Mouse (Mus musculus): ENCODE data around the gene A630095E13Rik. TPM values are rescaled to one million over a fixed set of nuclear protein-coding genes. Genes with fewer than 3 reads are reported as not detected.
"Not testable (repeated sequence)": the region's sequence is repeated elsewhere in the genome, so short reads cannot be mapped to it uniquely, and the experiment has no call there.

The A630095E13Rik gene
- not detected in 2 replicates for polyA plus RNA-seq (2016; fragmentation: Nextera tagmentation; extraction: Ambion mirVana)

DNA sequence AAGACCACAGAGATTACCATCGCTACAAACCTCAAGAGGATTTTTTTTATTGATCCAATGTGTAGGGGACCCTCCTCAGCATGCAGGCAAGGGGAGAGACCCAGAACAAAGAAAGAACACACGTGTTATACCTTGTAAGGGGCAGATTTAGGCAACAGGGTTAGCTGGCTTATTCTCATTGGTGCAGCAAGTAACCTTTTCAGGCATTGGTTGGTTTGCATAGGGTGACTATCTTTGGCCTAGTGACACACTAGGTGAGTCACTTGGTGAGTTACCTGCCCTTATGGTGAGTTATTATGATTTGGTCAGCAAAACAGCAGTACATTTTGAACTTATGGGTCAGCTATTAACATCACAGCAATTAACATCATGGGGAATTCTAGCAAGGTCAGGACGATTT is at the start of gene A630095E13Rik:
Gene A630095E13Rik, minus strand, starts transcription at position 101 of the 400 bp plus-strand sequence.
- not testable (repeated sequence) for H3K27me3 ChIP-seq (replicated peaks); H3K4me1 ChIP-seq (replicated peaks); H3K36me3 ChIP-seq; H3K4me2 ChIP-seq; H3K4me3 ChIP-seq; H3K9ac ChIP-seq; H3K27ac ChIP-seq (ENCODE audit: poor library complexity, severe bottlenecking); ATAC-seq (ENCODE audit: insufficient number of reproducible peaks, low FRiP score)
- H3K9me3 ChIP-seq (replicated peaks): 0 out of 2 replicates have a peak, but pooled peaks cover 17% of the 10 kb centered on the region
- WGBS: 50% methylated on average over 3 of the region's 3 CpGs

DNA sequence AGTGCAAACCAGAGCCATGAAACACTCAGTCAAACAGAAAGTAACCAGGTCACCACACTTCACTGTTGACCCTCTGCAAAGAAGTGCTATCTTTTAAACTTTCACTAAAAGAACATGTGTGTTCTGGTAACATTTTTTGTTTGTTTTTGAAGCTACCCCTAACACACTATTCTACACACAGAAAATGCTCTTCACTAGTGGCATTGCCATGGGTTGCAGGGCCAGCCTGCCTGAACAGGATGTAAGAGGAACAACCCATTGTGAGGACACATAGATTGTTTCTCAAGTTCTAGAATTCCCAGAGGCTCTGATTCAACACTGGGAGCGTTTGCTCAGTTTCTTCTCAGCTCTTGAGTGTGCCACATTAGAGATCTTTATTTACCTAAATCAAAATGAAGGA is 49.7 kb upstream of the A630095E13Rik start, which contains the start of gene Acrv1:
Gene Acrv1, plus strand, starts transcription at position 301 of the 400 bp plus-strand sequence.
- Histone ChIP-seq H3K9me3 (replicated peaks) (no peaks in the 10 kb centered on the region), H3K27me3 (replicated peaks) (no peaks in the 10 kb centered on the region), H3K36me3 (no peaks in the 10 kb centered on the region), H3K4me2 (no peak within 1 kb of the TSS), H3K27ac (ENCODE audit: poor library complexity, severe bottlenecking) (no peak within 1 kb of the TSS), H3K4me1 (replicated peaks) (no peaks in the 10 kb centered on the region), H3K4me3 (no peak within 1 kb of the TSS), H3K9ac (no peak within 1 kb of the TSS)
- 69% methylated on average over 1 of the region's 1 CpGs for WGBS
- no peak for ATAC-seq (ENCODE audit: insufficient number of reproducible peaks, low FRiP score)

DNA sequence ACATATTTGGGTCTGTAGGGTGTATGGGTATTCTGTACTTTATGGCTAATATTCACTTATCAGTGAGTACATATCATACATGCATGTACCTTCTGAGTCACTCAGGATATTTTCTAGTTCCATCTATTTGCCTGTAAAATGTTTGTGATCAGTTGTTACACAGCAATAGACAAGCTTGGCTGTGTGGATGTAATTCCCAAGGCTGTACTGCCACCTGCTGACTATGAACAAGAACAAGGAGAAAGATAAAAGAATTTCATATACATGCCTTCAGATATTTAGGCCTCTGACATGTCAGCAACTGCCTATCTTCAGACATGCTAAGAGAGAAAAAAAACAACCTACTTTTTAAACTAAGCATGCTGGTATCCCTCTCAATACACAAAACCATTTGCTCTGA is 44.2 kb upstream of the A630095E13Rik start:
- Histone ChIP-seq H3K27me3 (replicated peaks) (no peaks in the 10 kb centered on the region), H3K36me3 (no peaks in the 10 kb centered on the region), H3K4me1 (replicated peaks) (no peaks in the 10 kb centered on the region), H3K4me2 (no peak overlapping the region), H3K4me3 (no peak overlapping the region), H3K9me3 (replicated peaks) (no peaks in the 10 kb centered on the region), H3K9ac (no peak overlapping the region), H3K27ac (ENCODE audit: poor library complexity, severe bottlenecking) (no peak overlapping the region)
- no peak for ATAC-seq (ENCODE audit: insufficient number of reproducible peaks, low FRiP score)

GRCm38 (mm10) chr9:36681424-36681823 is 38.2 kb upstream of the A630095E13Rik start:
- no peaks in the 10 kb centered on the region for H3K4me1 ChIP-seq (replicated peaks)
- no peak overlapping the region for H3K4me2 ChIP-seq
- H3K4me3 ChIP-seq: no peak overlapping the region
- ATAC-seq (ENCODE audit: insufficient number of reproducible peaks, low FRiP score): no peak
- H3K9me3 ChIP-seq (replicated peaks): no peaks in the 10 kb centered on the region
- H3K27ac ChIP-seq (ENCODE audit: poor library complexity, severe bottlenecking): no peak overlapping the region
- no peak overlapping the region for H3K9ac ChIP-seq
- H3K27me3 ChIP-seq (replicated peaks): no peaks in the 10 kb centered on the region
- no peaks in the 10 kb centered on the region for H3K36me3 ChIP-seq
- WGBS: 66% methylated on average over 2 of the region's 2 CpGs

Other genes starting within 250 kb of the A630095E13Rik start
- not detected in 2 replicates for gene Gm7257, start 211.5 kb downstream of the A630095E13Rik start, polyA plus RNA-seq (2016; fragmentation: Nextera tagmentation; extraction: Ambion mirVana)
- not detected in 2 replicates for gene Gm9513, start 167.7 kb downstream of the A630095E13Rik start, polyA plus RNA-seq (2016; fragmentation: Nextera tagmentation; extraction: Ambion mirVana)
- gene Gm5615, start 101.4 kb downstream of the A630095E13Rik start, polyA plus RNA-seq (2016; fragmentation: Nextera tagmentation; extraction: Ambion mirVana): not detected in 2 replicates
- gene Gm17689, start 60.7 kb downstream of the A630095E13Rik start, polyA plus RNA-seq (2016; fragmentation: Nextera tagmentation; extraction: Ambion mirVana): not detected in 2 replicates
- not detected in 2 replicates for gene Acrv1, start 49.8 kb upstream of the A630095E13Rik start, polyA plus RNA-seq (2016; fragmentation: Nextera tagmentation; extraction: Ambion mirVana)
- 25.8 and 27.3 TPM in 2 replicates for gene Chek1, start 83.7 kb upstream of the A630095E13Rik start, polyA plus RNA-seq (2016; fragmentation: Nextera tagmentation; extraction: Ambion mirVana)
- 174 and 184 TPM in 2 replicates for gene Stt3a, start 124.3 kb upstream of the A630095E13Rik start, polyA plus RNA-seq (2016; fragmentation: Nextera tagmentation; extraction: Ambion mirVana)
- gene Ei24, start 154.0 kb upstream of the A630095E13Rik start, polyA plus RNA-seq (2016; fragmentation: Nextera tagmentation; extraction: Ambion mirVana): 81.5 and 81.7 TPM in 2 replicates
- 1.5 and 2.0 TPM in 2 replicates for gene Fez1, start 178.5 kb upstream of the A630095E13Rik start, polyA plus RNA-seq (2016; fragmentation: Nextera tagmentation; extraction: Ambion mirVana)